ENCODE assay signal across 8 mouse cellular contexts in the genomic region with DNA sequence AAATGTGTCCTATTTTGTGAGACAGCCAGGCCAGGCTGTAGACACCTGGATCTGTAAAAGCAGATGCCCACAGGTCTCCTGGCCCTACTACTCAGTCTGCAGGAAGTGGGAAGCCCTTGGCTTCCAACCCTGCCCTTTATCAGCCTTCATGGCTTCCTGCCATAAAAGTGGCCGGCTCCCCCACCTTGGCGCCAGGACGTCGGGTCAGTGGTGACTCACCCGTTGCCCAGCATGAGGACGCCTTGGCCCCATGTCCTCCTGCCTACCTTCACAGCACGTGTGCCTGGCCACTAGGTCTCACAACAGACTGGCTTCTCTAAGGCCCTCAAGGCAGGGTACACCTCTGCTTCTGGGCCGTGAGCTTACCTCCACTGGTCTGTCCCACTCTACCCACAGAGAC. TPM values are rescaled to one million over a fixed set of nuclear protein-coding genes. Genes with fewer than 3 reads are reported as not detected.
DNase-seq lines count a peak whose midpoint lies in the region; ATAC-seq lines count a peak whose summit lies in the region.

No protein-coding gene starts in this region.

- no peaks in the 10 kb centered on the region for H3K9me3 ChIP-seq in liver, embryonic 11.5 days (ENCODE audit: control insufficient read depth, low read length)
- no peaks in the 10 kb centered on the region for H3K9me3 ChIP-seq in liver, embryonic 12.5 days (replicated peaks)
- H3K9me3 ChIP-seq in intestine, embryonic 16.5 days (ENCODE audit: control insufficient read depth, low read length) = no peaks in the 10 kb centered on the region

- H3K4me2 ChIP-seq in liver, embryonic 11.5 days = no peak overlapping the region
- no peak overlapping the region for H3K4me2 ChIP-seq in liver, embryonic 12.5 days
- no peak overlapping the region for H3K4me2 ChIP-seq in intestine, embryonic 16.5 days (ENCODE audit: low read depth, low read length)

- WGBS in liver, embryonic 11.5 days = 28% methylated on average over 8 of the region's 8 CpGs
- 20% methylated on average over 8 of the region's 8 CpGs for WGBS in liver, embryonic 12.5 days (ENCODE audit: insufficient replicate concordance)
- WGBS in intestine, embryonic 16.5 days = 38% methylated on average over 8 of the region's 8 CpGs

- no peak overlapping the region for H3K9ac ChIP-seq in liver, embryonic 11.5 days (ENCODE audit: low read depth, low read length)
- no peak overlapping the region for H3K9ac ChIP-seq in liver, embryonic 12.5 days
- no peak overlapping the region for H3K9ac ChIP-seq in intestine, embryonic 16.5 days (ENCODE audit: low read depth, low read length)

- H3K36me3 ChIP-seq in liver, embryonic 11.5 days (ENCODE audit: control insufficient read depth, insufficient read depth, low read length) = no peaks in the 10 kb centered on the region
- no peaks in the 10 kb centered on the region for H3K36me3 ChIP-seq in liver, embryonic 12.5 days
- no peaks in the 10 kb centered on the region; the same call in 1 of the 2 replicates for H3K36me3 ChIP-seq in intestine, embryonic 16.5 days (ENCODE audit: control insufficient read depth, insufficient read depth, low read length)

- no peak overlapping the region for H3K4me3 ChIP-seq in liver, embryonic 11.5 days (ENCODE audit: low read depth, low read length)
- H3K4me3 ChIP-seq in liver, embryonic 12.5 days = no peak overlapping the region
- no peak overlapping the region for H3K4me3 ChIP-seq in intestine, embryonic 16.5 days (ENCODE audit: low read length)

- no peak for DNase-seq in liver, embryonic 11.5 days (ENCODE audit: low spot score)
- peak; percentile 60 for DNase-seq in cerebellum, adult 9-10 months
- DNase-seq in lung, postnatal 36 days = peak; percentile 81
- no peak for DNase-seq in embryo, embryonic 11 days
- DNase-seq in layer of hippocampus, adult 9-11 months = no peak
- no peak for DNase-seq in embryo, embryonic 10.5 days (ENCODE audit: low spot score)

- ATAC-seq in liver, embryonic 11.5 days (replicated peaks; ENCODE audit: low FRiP score) = peak; percentile 11; the same call in 1 of the 2 replicates
- ATAC-seq in liver, embryonic 12.5 days = no peak
- ATAC-seq in intestine, embryonic 16.5 days = peak; percentile 52

- H3K4me1 ChIP-seq in liver, embryonic 11.5 days (replicated peaks; ENCODE audit: control insufficient read depth, insufficient read depth, low read length) = peaks cover 7% of the 10 kb centered on the region; the same call in 1 of the 2 replicates
- H3K4me1 ChIP-seq in liver, embryonic 12.5 days = peaks cover 36% of the 10 kb centered on the region
- H3K4me1 ChIP-seq in intestine, embryonic 16.5 days (ENCODE audit: control insufficient read depth, insufficient read depth, low read length) = peaks cover 20% of the 10 kb centered on the region

- H3K27me3 ChIP-seq in liver, embryonic 11.5 days (replicated peaks; ENCODE audit: control insufficient read depth, insufficient read depth, low read length) = peaks cover 29% of the 10 kb centered on the region
- peaks cover 53% of the 10 kb centered on the region for H3K27me3 ChIP-seq in liver, embryonic 12.5 days (replicated peaks)
- no peaks in the 10 kb centered on the region for H3K27me3 ChIP-seq in intestine, embryonic 16.5 days (replicated peaks; ENCODE audit: control insufficient read depth, insufficient read depth, low read length)

- no peak overlapping the region for H3K27ac ChIP-seq in liver, embryonic 11.5 days (ENCODE audit: low read depth, low read length)
- H3K27ac ChIP-seq in liver, embryonic 12.5 days = no peak overlapping the region
- H3K27ac ChIP-seq in intestine, embryonic 16.5 days (ENCODE audit: low read length) = no peak overlapping the region

RNA-seq across cellular contexts. Expression of gene Nudt14, which starts 10.5 kb away (rescaled TPM):
- polyA plus RNA-seq in liver, embryonic 11.5 days (2014; fragmentation: Nextera tagmentation; extraction: Ambion mirVana) = 38.4 and 43.2 TPM in 2 replicates
- polyA plus RNA-seq in liver, embryonic 12.5 days (2016; fragmentation: Nextera tagmentation; extraction: Ambion mirVana) = 21.4 and 21.7 TPM in 2 replicates
- polyA plus RNA-seq in intestine, embryonic 16.5 days (2015; fragmentation: Nextera tagmentation; extraction: Ambion mirVana) = 100 and 102 TPM in 2 replicates

RNA-seq across cellular contexts. Expression of gene Jag2, which starts 22.9 kb away (rescaled TPM):
- 0.39 and 1.4 TPM in 2 replicates for polyA plus RNA-seq in liver, embryonic 11.5 days (2014; fragmentation: Nextera tagmentation; extraction: Ambion mirVana)
- polyA plus RNA-seq in liver, embryonic 12.5 days (2016; fragmentation: Nextera tagmentation; extraction: Ambion mirVana) = 0.57 and 0.64 TPM in 2 replicates
- 2.2 and 2.4 TPM in 2 replicates for polyA plus RNA-seq in intestine, embryonic 16.5 days (2015; fragmentation: Nextera tagmentation; extraction: Ambion mirVana)

RNA-seq across cellular contexts. Expression of gene Btbd6, which starts 23.8 kb away (rescaled TPM):
- 12.3 and 12.4 TPM in 2 replicates for polyA plus RNA-seq in liver, embryonic 11.5 days (2014; fragmentation: Nextera tagmentation; extraction: Ambion mirVana)
- polyA plus RNA-seq in liver, embryonic 12.5 days (2016; fragmentation: Nextera tagmentation; extraction: Ambion mirVana) = 9.2 and 10.1 TPM in 2 replicates
- 20.2 and 20.9 TPM in 2 replicates for polyA plus RNA-seq in intestine, embryonic 16.5 days (2015; fragmentation: Nextera tagmentation; extraction: Ambion mirVana)

RNA-seq across cellular contexts. Expression of gene Brf1, which starts 48.1 kb away (rescaled TPM):
- polyA plus RNA-seq in liver, embryonic 11.5 days (2014; fragmentation: Nextera tagmentation; extraction: Ambion mirVana) = 51.8 and 52.9 TPM in 2 replicates
- polyA plus RNA-seq in liver, embryonic 12.5 days (2016; fragmentation: Nextera tagmentation; extraction: Ambion mirVana) = 46.2 and 47.1 TPM in 2 replicates
- 36.5 and 41.6 TPM in 2 replicates for polyA plus RNA-seq in intestine, embryonic 16.5 days (2015; fragmentation: Nextera tagmentation; extraction: Ambion mirVana)

Comparison
In these comparisons a context has a peak if more than half of its experiments do, and no peak if none do; other contexts are left out.
1. DNase-seq: peak in cerebellum, adult 9-10 months (single experiment) and lung, postnatal 36 days (single experiment); none in liver, embryonic 11.5 days (single experiment), embryo, embryonic 11 days (single experiment), layer of hippocampus, adult 9-11 months (single experiment) and embryo, embryonic 10.5 days (single experiment).